Mouse (Mus musculus) lung, postnatal 0 days (tissue): ENCODE results near the gene Zfp36. TPM values are rescaled to one million over a fixed set of nuclear protein-coding genes. Genes with fewer than 3 reads are reported as not detected.

Experiments
- ATAC-seq: fragments of 200-750 bp; cut with Nextera tagmentation; 2 replicates; pipeline ENCODE4 v1.8.0; 2017; ENCODE audit warnings: moderate library complexity
- DNase-seq: peaks from one replicate; pipeline ENCODE4 v3.0.0-alpha.2; 2016; ENCODE audit warnings: low spot score
- H3K27ac ChIP-seq: fragments of 300-500 bp; sonication (generic); 2 replicates; pipeline ENCODE4 v1.5.1; 2014; ENCODE audit warnings: antibody characterized with exemption, mild to moderate bottlenecking, low read length, mixed read lengths
- H3K27me3 ChIP-seq: fragments of 300-500 bp; sonication (generic); replicated peaks from 2 replicates; pipeline ENCODE4 v1.6.1; 2014; ENCODE audit warnings: low read length, mixed read lengths; ENCODE audit not compliant: insufficient read depth
- H3K36me3 ChIP-seq: fragments of 300-500 bp; sonication (generic); 2 replicates; pipeline ENCODE4 v1.6.1; 2014; ENCODE audit warnings: low read length, mixed read lengths; ENCODE audit not compliant: insufficient read depth
- H3K4me1 ChIP-seq: fragments of 300-500 bp; sonication (generic); 2 replicates; pipeline ENCODE4 v1.6.1; 2014; ENCODE audit warnings: antibody characterized with exemption, low read depth, low read length, mixed read lengths; ENCODE audit not compliant: insufficient read depth
- H3K4me2 ChIP-seq: fragments of 300-500 bp; sonication (generic); replicated peaks from 2 replicates; pipeline ENCODE4 v1.6.1; 2014; ENCODE audit warnings: low read depth, mild to moderate bottlenecking, low read length, moderate library complexity, mixed read lengths
- H3K4me3 ChIP-seq: fragments of 300-500 bp; sonication (generic); 2 replicates; pipeline ENCODE4 v1.5.1; 2014; ENCODE audit warnings: low read depth, low read length
- H3K9ac ChIP-seq: fragments of 300-500 bp; sonication (generic); replicated peaks from 2 replicates; pipeline ENCODE4 v1.6.1; 2014; ENCODE audit warnings: low read depth, mild to moderate bottlenecking
- H3K9me3 ChIP-seq: fragments of 300-500 bp; sonication (generic); 2 replicates; pipeline ENCODE4 v1.6.1; 2016; ENCODE audit warnings: low read length, mixed read lengths
- CTCF ChIP-seq: IDR thresholded peaks from 2 replicates; pipeline ENCODE4 v1.5.1; 2016; ENCODE audit warnings: antibody characterized with exemption, mild to moderate bottlenecking
- EP300 ChIP-seq: IDR thresholded peaks from 2 replicates; pipeline ENCODE4 v1.6.1; 2016; ENCODE audit warnings: antibody characterized with exemption, mild to moderate bottlenecking, control low read depth
- WGBS: fragments of 180-500 bp; shearing (Covaris S2); extraction: QIAGEN DNeasy Blood & Tissue Kit; methylation state at CpG from one replicate; pipeline ENCODE4 v1.1.7; 2014; 5-methylcytosine and 5-hydroxymethylcytosine counted together
- polyA plus RNA-seq: library from polyadenylated mRNA; unstranded; fragments of >200 nt; fragmentation: Nextera tagmentation; extraction: Ambion mirVana; gene quantifications from 2 replicates; pipeline ENCODE4 v1.2.1, GENCODE M21; 2015

Gene Zfp36
- polyA plus RNA-seq, 1 experiment from 2014 or later, result 48.3 TPM

DNA sequence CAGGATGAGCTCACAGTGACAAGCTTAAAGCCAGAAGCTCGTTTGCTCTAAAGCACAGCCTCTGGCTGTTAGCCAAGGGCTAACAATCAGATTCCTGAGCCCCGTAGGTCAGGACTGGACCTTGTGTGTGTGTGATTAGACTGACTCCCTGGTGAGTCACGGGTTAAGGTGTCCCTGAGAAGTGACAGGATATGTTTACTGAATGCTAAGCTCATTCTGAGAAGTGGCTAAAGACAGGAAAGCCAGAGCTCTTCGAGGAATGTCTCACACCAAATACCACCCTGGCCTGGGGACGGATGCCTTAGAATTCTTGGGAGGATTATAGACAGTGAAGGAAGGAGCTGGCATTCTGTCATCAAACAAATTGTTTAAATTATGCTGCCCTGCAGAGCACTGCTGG is 22.1 kb downstream of the Zfp36 start:
- peak; percentile 82 for DNase-seq
- Histone ChIP-seq H3K4me2 (peak overlapping the region; percentile 20; the same call in 1 of the 2 replicates), H3K27ac (peak overlapping the region; percentile 83), H3K9ac (no peak overlapping the region), H3K27me3 (no peaks in the 10 kb centered on the region), H3K36me3 (peaks cover 31% of the 10 kb centered on the region), H3K9me3 (no peaks in the 10 kb centered on the region), H3K4me1 (peaks cover 13% of the 10 kb centered on the region), H3K4me3 (no peak overlapping the region)
- TF ChIP-seq CTCF (no peak), EP300 (peak; percentile 51; the same call in 1 of the 2 replicates)
- 3% methylated on average over 5 of the region's 5 CpGs for WGBS
- ATAC-seq, result peak; percentile 76

DNA sequence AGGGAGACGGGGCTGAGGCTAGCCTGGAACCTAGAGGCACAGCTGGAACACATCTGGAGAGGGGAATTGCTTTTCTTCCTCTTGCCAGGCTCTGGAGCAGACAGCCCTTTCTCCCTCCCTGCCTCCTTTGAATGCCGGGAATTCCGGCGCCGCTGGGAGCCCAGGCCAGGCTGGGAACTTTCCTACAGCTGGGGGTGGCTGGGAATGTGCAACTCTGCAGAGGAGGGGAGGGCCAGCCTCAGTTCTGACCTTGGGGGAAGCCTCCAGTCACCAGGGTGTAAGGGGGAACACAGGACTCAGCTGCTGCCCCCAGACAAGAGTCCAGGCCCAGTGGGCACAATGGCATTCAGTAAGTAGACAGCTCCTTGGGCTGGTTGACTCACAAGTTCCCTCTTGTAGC is 23.1 kb downstream of the Zfp36 start:
- H3K36me3 ChIP-seq, result peaks cover 21% of the 10 kb centered on the region
- ATAC-seq (peak; percentile 75), DNase-seq (peak; percentile 77)
- H3K4me1 ChIP-seq, result peaks cover 13% of the 10 kb centered on the region
- no peaks in the 10 kb centered on the region for H3K27me3 ChIP-seq
- H3K27ac ChIP-seq, result peak overlapping the region; percentile 83
- no peak overlapping the region for H3K4me2 ChIP-seq
- H3K9ac ChIP-seq, result no peak overlapping the region
- no peak overlapping the region for H3K4me3 ChIP-seq
- WGBS, result 1% methylated on average over 5 of the region's 5 CpGs
- no peaks in the 10 kb centered on the region for H3K9me3 ChIP-seq
- TF ChIP-seq CTCF (no peak; the same call in 1 of the 2 replicates), EP300 (no peak)

DNA sequence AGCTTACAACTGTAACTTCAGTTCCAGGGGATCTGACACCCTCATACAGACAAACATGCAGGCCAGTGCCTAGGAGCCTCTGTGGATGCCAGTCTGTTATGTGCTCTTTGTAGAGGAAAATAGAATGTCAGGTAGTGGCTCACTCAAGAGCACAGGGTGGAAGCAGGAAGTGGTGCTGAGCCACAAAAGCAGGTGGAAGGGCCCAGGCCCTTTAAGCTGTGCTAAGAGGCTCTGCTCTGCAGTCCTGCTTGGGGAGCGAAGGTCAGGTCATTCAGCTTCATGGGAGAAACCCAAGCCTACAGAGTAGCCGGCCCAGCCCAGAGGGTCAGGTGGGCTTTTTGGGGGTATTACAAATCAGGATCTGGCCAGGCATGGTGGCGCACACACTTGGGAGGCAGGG is 24.8 kb downstream of the Zfp36 start:
- ATAC-seq, result no peak

DNA sequence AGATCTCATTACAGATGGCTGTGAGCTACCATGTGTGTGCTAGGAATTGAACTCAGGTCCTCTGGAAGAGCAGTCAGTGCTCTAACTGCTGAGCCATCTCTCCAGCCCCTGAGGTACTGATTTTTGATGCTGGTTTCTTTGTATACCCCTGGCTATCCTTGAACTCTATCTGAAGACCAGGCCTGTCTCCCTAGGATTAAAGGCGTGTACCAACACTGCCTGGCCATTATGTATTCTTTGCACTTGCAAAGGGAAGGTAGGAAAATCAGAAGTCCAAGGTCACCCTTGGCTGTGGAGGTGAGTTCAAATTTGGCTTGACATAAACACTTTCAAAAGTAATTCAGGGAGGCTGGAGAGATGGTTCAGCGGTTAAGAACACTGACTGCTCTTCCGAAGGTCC is 25.5 kb downstream of the Zfp36 start:
- Histone ChIP-seq H3K36me3 (0 out of 2 replicates have a peak, but pooled peaks cover 6% of the 10 kb centered on the region), H3K4me3 (no peak overlapping the region), H3K27ac (no peak overlapping the region), H3K4me1 (peaks cover 25% of the 10 kb centered on the region), H3K9me3 (no peaks in the 10 kb centered on the region), H3K27me3 (no peaks in the 10 kb centered on the region), H3K4me2 (no peak overlapping the region), H3K9ac (no peak overlapping the region)
- no peak for ATAC-seq
- TF ChIP-seq CTCF (no peak), EP300 (no peak)
- no peak for DNase-seq
- WGBS, result 96% methylated on average over 3 of the region's 3 CpGs

More for the DNA sequence above, 24.8 kb downstream of the Zfp36 start:
- no peak for DNase-seq
- Histone ChIP-seq H3K9me3 (no peaks in the 10 kb centered on the region), H3K4me3 (no peak overlapping the region), H3K4me1 (peaks cover 22% of the 10 kb centered on the region), H3K4me2 (no peak overlapping the region), H3K27ac (no peak overlapping the region), H3K36me3 (peaks cover 10% of the 10 kb centered on the region; the same call in 1 of the 2 replicates), H3K27me3 (no peaks in the 10 kb centered on the region), H3K9ac (no peak overlapping the region)
- TF ChIP-seq EP300 (no peak), CTCF (no peak)
- WGBS, result 86% methylated on average over 3 of the region's 3 CpGs

DNA sequence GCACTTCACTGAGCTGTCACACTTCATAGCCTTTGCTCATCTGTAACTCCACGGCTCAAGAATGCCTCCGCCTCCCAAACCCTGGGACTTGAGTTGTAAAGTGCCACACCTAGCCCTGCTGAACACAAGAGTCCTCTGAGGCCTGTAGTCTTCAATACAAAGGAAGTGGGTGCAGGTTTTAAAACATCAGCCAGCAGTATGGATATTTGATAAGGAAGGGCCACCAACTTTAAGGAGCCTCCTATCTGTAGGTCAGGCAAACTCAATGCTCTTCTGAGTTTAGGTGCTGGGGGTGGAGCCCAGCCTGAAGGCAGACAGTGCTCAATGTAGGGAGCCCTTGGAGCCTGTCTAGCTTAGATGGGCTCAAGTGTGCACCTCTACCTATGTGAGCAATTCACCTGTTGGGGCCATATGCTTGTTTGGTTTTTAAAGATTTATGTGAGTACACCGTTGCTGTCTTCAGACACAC is 25.9 kb downstream of the Zfp36 start:
- H3K4me2 ChIP-seq, result no peak overlapping the region
- H3K9ac ChIP-seq, result no peak overlapping the region
- no peak for ATAC-seq
- H3K27me3 ChIP-seq, result no peaks in the 10 kb centered on the region
- 0 out of 2 replicates have a peak, but pooled peaks cover 6% of the 10 kb centered on the region for H3K36me3 ChIP-seq
- no peak overlapping the region for H3K4me3 ChIP-seq
- DNase-seq, result no peak
- H3K9me3 ChIP-seq, result no peaks in the 10 kb centered on the region
- peaks cover 25% of the 10 kb centered on the region for H3K4me1 ChIP-seq
- no peak overlapping the region for H3K27ac ChIP-seq
- 77% methylated on average over 3 of the region's 3 CpGs for WGBS
- no peak for TF ChIP-seq EP300
- TF ChIP-seq CTCF, result no peak

DNA sequence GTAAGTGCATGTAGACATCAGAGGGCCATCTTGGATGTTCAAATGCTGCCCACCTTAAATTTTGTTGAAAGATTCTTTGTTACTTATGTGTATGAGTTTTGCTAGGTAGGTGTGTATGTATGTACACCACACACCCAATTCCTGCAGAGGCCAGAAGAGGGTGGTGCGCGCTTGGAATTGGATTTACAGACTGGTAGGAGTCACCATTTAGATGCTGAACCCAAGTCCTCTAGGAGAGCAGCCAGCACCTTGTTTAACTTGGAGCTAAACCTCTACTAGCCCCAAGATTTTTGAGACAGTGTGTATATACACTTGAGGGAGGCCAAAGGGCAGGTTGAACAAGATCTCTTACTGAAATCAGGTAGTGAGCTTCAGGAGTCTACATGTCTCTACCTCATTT is 26.8 kb downstream of the Zfp36 start:
- ATAC-seq (no peak), DNase-seq (no peak)
- Histone ChIP-seq H3K4me3 (no peak overlapping the region), H3K9ac (no peak overlapping the region), H3K36me3 (0 out of 2 replicates have a peak, but pooled peaks cover 6% of the 10 kb centered on the region), H3K27me3 (no peaks in the 10 kb centered on the region), H3K9me3 (no peaks in the 10 kb centered on the region), H3K27ac (no peak overlapping the region), H3K4me2 (no peak overlapping the region), H3K4me1 (peaks cover 25% of the 10 kb centered on the region)
- WGBS, result 92% methylated on average over 2 of the region's 2 CpGs
- TF ChIP-seq CTCF (peak; percentile 41), EP300 (no peak)
